Mouse (Mus musculus) ES-E14 (cell line): ENCODE measurements around the gene Olig2.

Experiments used
- CHD2 ChIP-seq: IDR thresholded peaks from 2 replicates; pipeline ENCODE4 v1.6.1; 2014; ENCODE audit warnings: mild to moderate bottlenecking, low read depth, low read length, inconsistent platforms
- MAFK ChIP-seq: IDR thresholded peaks from 2 replicates; pipeline ENCODE4 v1.6.1; 2014; ENCODE audit warnings: mild to moderate bottlenecking, low read depth, low read length, inconsistent platforms; ENCODE audit not compliant: insufficient read depth
- ZC3H11A ChIP-seq: IDR thresholded peaks from 2 replicates; pipeline ENCODE4 v1.6.1; 2012; ENCODE audit warnings: low read depth, mild to moderate bottlenecking, inconsistent platforms, low read length, borderline replicate concordance

- no peak for TF ChIP-seq CHD2
- no peak for TF ChIP-seq ZC3H11A
- TF ChIP-seq MAFK = no peak
Observed at GRCm38 (mm10) chr16:91226883-91227759, 1.9 kb downstream of the Olig2 start.
